Mouse (Mus musculus): ENCODE results near the gene Cplx2.

Gene Cplx2

GRCm38 (mm10) chr13:54371049-54371386, at the start of gene Cplx2:
Gene Cplx2 (plus strand): TSS chr13:54371349.
- TF ChIP-seq GATA4 (IDR thresholded peaks at IDR 0.05; ENCODE audit: insufficient replicate concordance, low read length), result no peak

DNA sequence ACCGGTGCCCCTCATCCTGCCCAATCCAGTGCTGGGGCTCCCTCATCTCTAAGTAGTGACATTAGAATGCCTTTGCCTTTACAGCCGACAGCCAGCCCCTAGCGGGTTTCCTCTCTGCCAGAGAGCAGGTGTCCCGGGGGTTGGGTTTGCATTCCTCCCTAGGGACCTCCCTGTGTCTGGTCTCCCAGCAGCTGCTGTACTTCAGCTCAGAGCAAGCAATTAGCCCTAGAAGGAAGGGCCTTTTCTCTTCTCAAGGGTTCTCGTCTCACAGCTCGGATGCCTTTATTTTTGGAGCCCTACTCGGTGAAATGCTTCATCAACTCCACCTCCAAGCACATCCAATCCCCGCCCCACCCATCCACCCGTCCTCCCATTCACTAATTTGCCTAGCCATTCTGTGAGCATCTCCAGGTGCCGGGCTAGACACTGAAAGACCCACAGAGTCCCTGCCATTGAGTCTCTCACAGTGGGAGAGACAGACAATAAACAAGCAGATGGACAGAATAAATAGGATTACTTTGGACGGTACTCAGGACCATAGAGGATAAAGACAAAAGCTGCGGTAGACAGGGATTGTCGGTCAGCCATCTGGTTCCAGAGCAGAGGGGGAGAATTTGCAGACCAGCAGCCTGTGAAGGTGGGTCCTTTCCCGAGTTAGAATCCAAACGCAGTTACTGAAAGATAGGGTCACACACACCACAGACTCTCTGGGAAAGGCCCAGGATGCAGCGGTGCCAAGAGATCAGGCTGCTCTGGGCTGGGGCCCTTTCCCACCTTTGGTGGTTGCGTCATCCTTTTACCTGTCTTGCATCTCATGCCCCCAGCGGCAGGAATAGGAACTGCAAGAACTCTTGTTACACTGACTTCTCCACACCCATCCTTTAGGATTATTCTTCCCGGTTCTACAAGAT, 48.5 kb upstream of the Cplx2 start:
- no peak for TF ChIP-seq GATA4 (IDR thresholded peaks at IDR 0.05; ENCODE audit: insufficient replicate concordance, low read length)

- no peak for TF ChIP-seq GATA4 (IDR thresholded peaks at IDR 0.05; ENCODE audit: insufficient replicate concordance, low read length)
Measured at GRCm38 (mm10) chr13:54323307-54324165, 47.6 kb upstream of the Cplx2 start.

GRCm38 (mm10) chr13:54324178-54324577, 47.0 kb upstream of the Cplx2 start:
- no peak for TF ChIP-seq GATA4 (IDR thresholded peaks at IDR 0.05; ENCODE audit: insufficient replicate concordance, low read length)

DNA sequence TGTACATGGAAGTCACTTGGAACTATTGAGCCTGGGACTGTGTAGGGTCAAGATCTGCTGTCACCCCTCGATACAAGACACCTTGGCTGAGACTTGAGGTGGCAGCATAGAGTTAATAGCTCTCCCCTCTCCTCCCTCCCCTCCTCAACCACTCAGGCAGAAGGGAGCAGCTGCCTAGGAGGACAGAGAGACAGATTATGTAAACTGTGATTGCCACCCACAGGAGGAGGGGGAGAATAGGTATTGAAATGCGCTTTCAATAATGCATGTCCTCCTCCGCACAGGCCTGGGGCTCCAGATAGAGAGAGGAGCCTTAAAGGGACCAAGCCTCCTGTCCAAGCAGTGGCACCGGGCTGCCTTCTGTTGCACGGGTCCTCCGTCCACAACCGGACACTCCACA, 45.3 kb upstream of the Cplx2 start:
- no peak for TF ChIP-seq GATA4 (IDR thresholded peaks at IDR 0.05; ENCODE audit: insufficient replicate concordance, low read length)

DNA sequence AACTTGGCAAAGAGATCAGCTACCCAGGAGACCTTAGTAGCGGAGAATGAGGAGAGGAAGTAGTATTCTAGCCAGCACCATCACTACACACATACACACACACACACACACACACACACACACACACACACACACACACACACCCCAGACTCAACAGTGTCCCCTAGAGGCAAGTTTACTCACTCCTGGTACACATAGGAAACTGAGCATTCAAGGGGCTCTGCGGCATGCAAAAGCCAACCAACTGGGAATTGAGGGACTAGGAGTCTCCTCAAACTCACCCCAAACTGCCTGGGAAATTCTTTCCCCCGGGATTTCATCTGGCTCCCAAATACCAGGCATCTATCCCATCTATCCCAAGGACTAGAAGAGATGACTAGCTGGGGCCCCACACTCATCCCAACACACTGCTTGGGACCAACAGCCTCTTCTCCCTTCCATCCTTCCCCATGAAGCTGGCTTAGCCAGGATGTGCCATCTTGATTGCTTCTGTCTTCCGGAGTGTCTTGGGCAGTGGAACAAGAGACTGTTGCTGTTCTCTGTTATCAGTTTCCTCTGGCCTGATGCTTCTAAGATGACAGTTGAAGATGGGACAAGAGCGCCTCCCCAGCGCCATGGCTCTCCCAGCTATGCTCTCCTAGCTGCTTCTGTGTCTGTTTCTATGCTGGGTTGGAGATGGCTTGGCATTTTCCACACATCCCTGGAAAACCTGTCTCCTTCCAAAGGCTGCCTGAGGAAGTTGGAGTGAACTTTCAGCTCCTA, 44.3 kb upstream of the Cplx2 start:
- no peak for TF ChIP-seq GATA4 (IDR thresholded peaks at IDR 0.05; ENCODE audit: insufficient replicate concordance, low read length)

GRCm38 (mm10) chr13:54328029-54328428, 43.1 kb upstream of the Cplx2 start:
- no peak for TF ChIP-seq GATA4 (IDR thresholded peaks at IDR 0.05; ENCODE audit: insufficient replicate concordance, low read length)

DNA sequence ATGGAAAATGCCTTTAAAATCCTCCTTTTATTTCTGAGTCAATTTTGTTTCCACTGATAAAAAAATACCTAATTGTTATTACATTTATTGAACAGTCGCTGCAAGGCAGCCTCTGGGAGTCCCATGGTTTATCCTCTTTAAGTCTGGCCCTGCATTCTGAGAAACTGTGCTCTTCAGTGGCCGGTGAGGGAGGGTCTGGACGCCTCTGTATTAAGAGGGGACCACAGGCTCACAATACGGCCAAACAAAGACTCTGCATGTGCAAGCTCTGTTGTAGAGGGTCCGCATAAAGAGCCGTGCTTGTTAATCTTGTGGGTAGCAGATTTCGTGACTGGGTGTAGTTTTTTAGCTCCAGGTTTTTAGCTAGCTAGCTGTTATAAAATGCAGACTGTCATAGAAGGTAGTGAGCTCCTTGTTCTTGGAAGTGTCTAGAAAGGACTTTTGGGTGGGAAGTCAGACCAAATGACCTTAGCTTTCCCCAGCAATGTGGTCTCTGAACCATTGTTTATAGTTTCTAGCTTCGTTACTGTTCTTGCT, 42.1 kb upstream of the Cplx2 start:
- TF ChIP-seq GATA4 (IDR thresholded peaks at IDR 0.05; ENCODE audit: insufficient replicate concordance, low read length), result no peak

DNA sequence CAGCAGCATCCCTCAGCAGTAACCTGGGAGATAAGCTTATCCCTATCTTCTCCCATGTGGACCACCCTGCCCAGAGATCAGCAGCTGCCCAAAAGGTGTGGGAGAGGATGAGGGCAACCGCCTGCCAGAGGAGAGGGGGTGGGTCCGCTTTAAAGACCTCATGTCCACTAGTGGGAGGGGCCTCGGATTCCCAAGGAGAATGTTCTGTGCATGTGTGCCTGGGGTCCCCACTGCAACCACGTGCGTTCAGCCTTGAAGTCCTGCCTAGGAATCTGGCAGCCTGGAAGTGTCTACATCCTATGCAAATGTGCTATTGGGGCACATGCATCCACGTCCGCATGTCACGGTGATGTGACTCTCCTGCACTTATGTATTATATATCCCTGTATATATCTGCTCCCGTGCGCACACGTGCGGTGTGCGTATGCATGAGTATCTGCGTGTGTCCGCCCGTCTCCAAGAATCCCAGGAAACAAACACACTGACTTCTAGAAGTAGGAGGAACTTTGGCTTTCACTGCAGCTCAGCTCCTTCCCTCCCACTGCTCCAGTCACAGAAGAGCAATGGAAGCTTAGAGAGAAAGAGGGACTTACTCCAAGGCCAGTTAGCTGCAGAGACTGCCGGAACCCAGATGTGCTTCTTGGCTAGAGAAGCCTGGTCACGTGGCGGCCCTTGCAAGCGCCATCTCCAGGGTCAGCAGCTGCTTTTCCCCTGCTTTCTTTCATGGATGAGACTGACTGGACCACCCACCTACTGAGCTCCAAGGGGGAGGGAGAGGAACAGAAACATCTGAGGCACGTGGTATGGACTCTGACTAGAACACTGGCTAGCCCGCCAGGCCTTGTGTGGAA, 39.1 kb upstream of the Cplx2 start:
- no peak for TF ChIP-seq GATA4 (IDR thresholded peaks at IDR 0.05; ENCODE audit: insufficient replicate concordance, low read length)

DNA sequence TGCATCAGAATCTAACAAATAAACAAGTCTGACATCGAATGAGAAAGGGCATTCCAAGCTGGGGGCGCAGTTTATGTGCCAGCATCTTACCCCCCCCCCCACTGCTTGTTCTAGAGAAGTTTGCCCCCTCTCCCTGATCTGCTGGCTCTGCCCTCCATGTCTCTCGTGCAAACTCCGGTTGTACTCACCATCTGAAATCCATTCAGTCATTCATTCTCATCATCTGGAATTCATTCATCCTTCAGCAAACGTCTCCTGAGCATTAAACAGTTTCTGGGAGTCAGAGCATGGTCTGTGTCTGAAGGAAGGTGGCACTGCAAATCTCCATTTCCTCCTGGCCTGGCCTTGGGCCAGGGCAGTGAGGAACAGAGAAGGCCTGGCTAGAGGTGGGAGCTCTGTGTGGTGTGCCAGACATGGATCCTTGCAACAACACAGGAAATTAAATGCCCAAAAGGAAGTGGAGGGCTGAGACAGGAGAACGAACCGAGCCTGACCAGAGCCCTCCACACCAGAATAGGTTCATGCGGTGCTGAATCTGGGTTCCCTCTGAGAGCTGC, 38.1 kb upstream of the Cplx2 start:
- TF ChIP-seq GATA4 (IDR thresholded peaks at IDR 0.05; ENCODE audit: insufficient replicate concordance, low read length), result no peak

- TF ChIP-seq GATA4 (IDR thresholded peaks at IDR 0.05; ENCODE audit: insufficient replicate concordance, low read length), result no peak
Measured at GRCm38 (mm10) chr13:54337058-54337457, 34.1 kb upstream of the Cplx2 start.

- TF ChIP-seq GATA4 (IDR thresholded peaks at IDR 0.05; ENCODE audit: insufficient replicate concordance, low read length), result peak; percentile 9; the same call in 1 of the 2 replicates
Measured at GRCm38 (mm10) chr13:54337541-54337940, 33.6 kb upstream of the Cplx2 start.

DNA sequence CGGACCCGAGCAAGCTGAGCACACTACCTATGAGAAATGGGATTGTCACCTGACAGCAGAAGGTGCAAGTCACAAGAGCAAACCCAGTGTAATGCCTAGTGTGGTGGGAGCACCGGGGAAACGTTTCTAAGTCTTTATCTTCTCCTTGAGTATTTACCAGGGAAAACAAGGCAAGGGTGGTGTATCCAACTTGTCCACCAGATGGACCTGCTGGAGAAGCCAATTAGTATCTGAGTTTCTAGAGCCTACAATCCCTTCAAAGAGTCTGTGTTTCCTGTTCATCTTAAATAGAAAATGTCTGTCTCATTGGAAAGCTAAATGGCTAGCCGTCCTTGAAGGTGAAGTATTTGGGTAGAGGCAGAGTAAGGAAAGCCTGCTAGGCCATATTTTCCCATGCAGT, 32.3 kb upstream of the Cplx2 start:
- no peak for TF ChIP-seq GATA4 (IDR thresholded peaks at IDR 0.05; ENCODE audit: insufficient replicate concordance, low read length)

Data from liver, adult (tissue).